Mouse (Mus musculus) myocyte (in vitro differentiated cells): Measurements from ENCODE around the gene Cers6. TPM values are rescaled to one million over a fixed set of nuclear protein-coding genes. Genes with fewer than 3 reads are reported as not detected.

Source experiments
- H3K27me3 ChIP-seq: one replicate; pipeline ENCODE4 v1.6.1; 2011; ENCODE audit not compliant: control insufficient read depth, insufficient read depth, insufficient read length
- H3K36me3 ChIP-seq: one replicate; pipeline ENCODE4 v1.6.1; 2011; ENCODE audit not compliant: control insufficient read depth, insufficient read depth
- H3K4me2 ChIP-seq: one replicate; pipeline ENCODE4 v1.6.1; 2011; ENCODE audit warnings: low read depth, control low read depth
- H3K4me3 ChIP-seq: one replicate; pipeline ENCODE4 v1.5.1; 2011; ENCODE audit warnings: mild to moderate bottlenecking, control low read depth, moderate library complexity
- H3K79me2 ChIP-seq: one replicate; pipeline ENCODE4 v1.6.1; 2011; ENCODE audit not compliant: control insufficient read depth, insufficient read depth
- H3ac ChIP-seq: one replicate; pipeline ENCODE4 v1.6.1; 2011; ENCODE audit not compliant: control insufficient read depth, insufficient read length
- CEBPB ChIP-seq: IDR thresholded peaks from 2 replicates; pipeline ENCODE4 v1.6.1; 2011; ENCODE audit warnings: mild to moderate bottlenecking, moderate library complexity; ENCODE audit not compliant: poor library complexity, insufficient read depth, severe bottlenecking
- E2F4 ChIP-seq: IDR thresholded peaks from one replicate; pipeline ENCODE4 v1.6.1; 2011; ENCODE audit warnings: mild to moderate bottlenecking, control low read depth, moderate library complexity; ENCODE audit not compliant: insufficient read depth
- MAX ChIP-seq: IDR thresholded peaks from one replicate; pipeline ENCODE4 v1.6.1; 2011; ENCODE audit warnings: low read depth, mild to moderate bottlenecking, control low read depth
- MYOD1 ChIP-seq, 3 experiments: IDR thresholded peaks; one replicate each; pipeline ENCODE4 v1.6.1; 2011; ENCODE audit warnings: control low read depth in 2 of 3, low read depth in 2 of 3, mild to moderate bottlenecking in 2 of 3, moderate library complexity in 1 of 3; ENCODE audit not compliant: insufficient read length in 2 of 3, control insufficient read depth in 1 of 3
- MYOG ChIP-seq, 3 experiments: IDR thresholded peaks; one replicate each; pipeline ENCODE4 v1.6.1; 2011; ENCODE audit warnings: control low read depth in 2 of 3, low read depth in 2 of 3, mild to moderate bottlenecking in 2 of 3; ENCODE audit not compliant: insufficient read length in 2 of 3, control insufficient read depth in 1 of 3, insufficient read depth in 1 of 3
- POLR2A ChIP-seq: IDR thresholded peaks from one replicate; pipeline ENCODE4 v1.6.1; 2011; ENCODE audit warnings: low read depth, mild to moderate bottlenecking, control low read depth, moderate library complexity; ENCODE audit not compliant: insufficient read length
- POLR2AphosphoS2 ChIP-seq: IDR thresholded peaks from one replicate; pipeline ENCODE4 v1.6.1; 2011; ENCODE audit warnings: low read depth, control low read depth; ENCODE audit not compliant: insufficient read length
- REST ChIP-seq: IDR thresholded peaks from one replicate; pipeline ENCODE4 v1.6.1; 2011; ENCODE audit warnings: mild to moderate bottlenecking, control low read depth, moderate library complexity; ENCODE audit not compliant: insufficient read depth, insufficient read length
- SRF ChIP-seq: IDR thresholded peaks from one replicate; pipeline ENCODE4 v1.6.1; 2011; ENCODE audit warnings: low read depth; ENCODE audit not compliant: control insufficient read depth, insufficient read length
- TCF12 ChIP-seq: IDR thresholded peaks from one replicate; pipeline ENCODE4 v1.6.1; 2011; ENCODE audit warnings: mild to moderate bottlenecking, control low read depth; ENCODE audit not compliant: poor library complexity, insufficient read depth, severe bottlenecking
- TCF3 ChIP-seq: IDR thresholded peaks from one replicate; pipeline ENCODE4 v1.6.1; 2011; ENCODE audit warnings: low read depth, control low read depth; ENCODE audit not compliant: insufficient read length
- USF1 ChIP-seq: IDR thresholded peaks from one replicate; pipeline ENCODE4 v1.6.1; 2011; ENCODE audit warnings: low read depth, mild to moderate bottlenecking, control low read depth, moderate library complexity
- polyA plus RNA-seq: library from polyadenylated mRNA; unstranded; fragments of >200 nt; fragmentation: generic; extraction: Trizol; gene quantifications from one replicate; pipeline ENCODE4 v1.2.1, GENCODE M21; 2012; ENCODE audit warnings: missing spikeins

Cers6 gene
- polyA plus RNA-seq, 1 experiment = 16.5 TPM

DNA sequence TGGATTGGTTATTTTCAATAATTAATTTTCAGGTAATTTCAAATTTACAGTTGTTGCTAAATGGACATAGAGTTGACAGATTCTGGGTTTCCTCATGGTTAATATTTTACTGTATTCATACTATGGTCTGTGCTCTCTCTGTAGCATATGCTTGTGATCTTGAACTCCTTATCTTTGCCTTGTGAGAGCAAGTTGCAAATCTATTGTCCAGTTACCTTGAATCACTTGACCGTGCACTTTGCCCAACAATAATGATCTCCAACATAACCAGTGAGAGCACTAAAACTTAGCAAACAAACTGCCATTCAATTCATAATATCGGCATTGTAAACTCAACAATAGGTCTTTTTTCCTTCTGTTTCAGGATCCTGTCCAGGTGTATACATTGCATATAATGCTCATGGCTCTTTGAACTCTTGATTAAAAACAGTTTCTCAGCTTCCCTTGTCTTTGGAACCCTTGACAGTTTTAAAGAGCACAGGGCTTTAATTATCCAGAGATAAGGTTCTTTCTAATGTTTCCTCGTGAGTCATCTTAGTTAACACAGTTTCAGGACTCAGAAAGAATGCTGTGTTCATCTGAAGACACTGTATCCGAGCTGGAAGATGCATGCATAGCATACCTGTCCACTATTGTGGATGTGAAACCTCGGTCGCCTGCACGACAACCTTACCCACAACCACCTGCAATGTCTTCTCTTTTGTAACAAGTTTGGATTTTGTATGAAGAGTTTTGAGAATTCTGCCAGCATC lies 38.7 kb downstream of the Cers6 start:
- Histone ChIP-seq H3ac (no peak overlapping the region), H3K27me3 (no peaks in the 10 kb centered on the region), H3K79me2 (peaks cover 73% of the 10 kb centered on the region), H3K36me3 (peaks cover 8% of the 10 kb centered on the region), H3K4me2 (no peak overlapping the region), H3K4me3 (no peak overlapping the region)
- TF ChIP-seq MYOG (IDR thresholded peaks at IDR 0.05; ENCODE audit: control insufficient read depth in 1 of 3, insufficient read depth in 1 of 3, insufficient read length in 2 of 3, low read depth in 2 of 3) = no peak
- no peak for TF ChIP-seq MAX
- no peak for TF ChIP-seq REST
- no peak for TF ChIP-seq SRF
- TF ChIP-seq USF1 = no peak
- no peak for TF ChIP-seq POLR2A
- no peak for TF ChIP-seq MYOD1 (IDR thresholded peaks at IDR 0.05; ENCODE audit: control insufficient read depth in 1 of 3, insufficient read length in 2 of 3, low read depth in 2 of 3)
- no peak for TF ChIP-seq POLR2AphosphoS2
- no peak for TF ChIP-seq E2F4
- no peak for TF ChIP-seq TCF3
- TF ChIP-seq CEBPB = no peak
- no peak for TF ChIP-seq TCF12

DNA sequence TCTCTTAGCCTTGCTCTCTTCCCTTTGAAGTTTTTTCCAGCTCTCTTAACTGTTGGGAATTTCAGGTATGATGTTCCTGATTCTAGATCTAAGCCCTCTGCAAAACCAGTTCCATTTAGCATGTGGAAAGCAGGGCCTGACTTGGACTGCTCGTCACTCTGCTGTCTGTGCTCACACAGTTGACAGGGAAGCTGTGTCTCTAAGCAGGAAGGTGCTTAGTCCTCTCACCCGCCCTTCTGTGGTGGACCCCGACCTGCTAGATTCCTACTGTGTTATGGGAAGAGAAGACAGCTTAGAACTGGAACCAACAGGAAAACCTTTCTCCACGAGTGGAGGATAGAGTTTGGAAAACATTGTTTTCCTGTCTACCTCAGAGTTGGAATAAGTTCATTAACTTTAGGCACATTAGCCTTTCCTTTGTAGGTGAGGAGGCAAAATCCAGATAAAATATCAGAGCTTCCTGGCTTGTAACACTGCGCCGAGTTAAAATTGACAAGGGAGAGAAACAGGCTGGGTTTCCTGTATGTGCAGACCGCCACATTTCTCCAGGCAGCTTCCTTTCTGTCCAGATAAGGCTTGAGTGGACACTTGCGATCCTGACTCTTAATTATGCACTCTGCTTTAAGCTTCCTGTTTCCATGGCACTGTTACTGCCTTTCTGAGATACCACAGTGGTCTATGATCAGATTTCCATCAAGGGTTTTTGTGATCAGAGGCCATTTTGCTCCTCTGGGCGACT lies 39.6 kb downstream of the Cers6 start:
- peaks cover 74% of the 10 kb centered on the region for H3K79me2 ChIP-seq
- no peak overlapping the region for H3K4me3 ChIP-seq
- no peak overlapping the region for H3ac ChIP-seq
- no peaks in the 10 kb centered on the region for H3K27me3 ChIP-seq
- H3K36me3 ChIP-seq = peaks cover 8% of the 10 kb centered on the region
- no peak overlapping the region for H3K4me2 ChIP-seq
- TF ChIP-seq REST (no peak), POLR2A (no peak), TCF12 (no peak), SRF (no peak), USF1 (no peak), MAX (no peak), MYOG (IDR thresholded peaks at IDR 0.05; ENCODE audit: control insufficient read depth in 1 of 3, insufficient read depth in 1 of 3, insufficient read length in 2 of 3, low read depth in 2 of 3) (no peak), E2F4 (no peak), POLR2AphosphoS2 (no peak)

DNA sequence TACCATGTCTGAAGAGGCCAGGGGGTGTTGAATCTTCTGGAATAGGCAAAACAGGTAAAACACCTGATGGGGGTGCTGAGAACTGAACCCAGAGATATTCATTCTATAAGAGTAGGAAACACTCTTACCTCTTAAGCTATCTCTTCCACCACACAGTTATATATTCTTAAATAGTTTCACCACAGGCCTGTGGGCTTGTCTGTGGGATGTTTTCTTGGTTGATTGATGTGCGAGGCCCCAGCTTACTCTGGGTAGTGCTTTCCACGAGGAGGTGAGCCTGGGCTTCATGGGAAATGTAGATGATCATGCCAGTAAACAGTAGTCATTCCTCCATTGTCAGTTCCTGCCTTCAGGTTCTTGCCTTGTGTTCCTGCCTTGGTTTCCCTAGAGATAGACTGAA lies 40.5 kb downstream of the Cers6 start:
- Histone ChIP-seq H3K4me3 (no peak overlapping the region), H3ac (no peak overlapping the region), H3K27me3 (no peaks in the 10 kb centered on the region), H3K36me3 (peaks cover 8% of the 10 kb centered on the region), H3K79me2 (peaks cover 69% of the 10 kb centered on the region), H3K4me2 (no peak overlapping the region)
- no peak for TF ChIP-seq SRF
- TF ChIP-seq REST = no peak
- TF ChIP-seq E2F4 = no peak
- no peak for TF ChIP-seq USF1
- no peak for TF ChIP-seq CEBPB
- TF ChIP-seq MAX = no peak
- no peak for TF ChIP-seq TCF12
- TF ChIP-seq TCF3 = no peak
- TF ChIP-seq POLR2A = no peak
- no peak for TF ChIP-seq MYOD1 (IDR thresholded peaks at IDR 0.05; ENCODE audit: control insufficient read depth in 1 of 3, insufficient read length in 2 of 3, low read depth in 2 of 3)
- no peak for TF ChIP-seq POLR2AphosphoS2
- no peak for TF ChIP-seq MYOG (IDR thresholded peaks at IDR 0.05; ENCODE audit: control insufficient read depth in 1 of 3, insufficient read depth in 1 of 3, insufficient read length in 2 of 3, low read depth in 2 of 3)

DNA sequence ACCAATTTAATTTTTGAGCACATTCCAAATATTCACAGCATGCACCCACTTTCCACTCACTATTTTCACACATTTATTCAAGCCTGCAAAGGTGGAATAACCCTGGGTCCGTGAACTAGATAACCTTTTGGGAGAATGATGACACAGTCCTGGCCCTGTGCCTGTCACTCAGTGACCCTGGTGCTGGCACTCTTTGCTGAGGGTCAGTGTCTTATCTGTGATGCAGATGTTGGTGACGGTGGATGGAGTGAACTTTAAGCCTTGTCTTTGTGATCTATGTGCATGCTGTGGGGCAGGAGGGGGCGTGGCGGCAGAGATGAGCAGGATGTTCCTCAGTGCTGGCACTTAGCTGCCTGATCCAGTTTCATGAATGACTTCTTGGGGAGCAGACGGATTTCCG lies 41.3 kb downstream of the Cers6 start:
- no peak for TF ChIP-seq CEBPB
- TF ChIP-seq MYOD1 (IDR thresholded peaks at IDR 0.05; ENCODE audit: control insufficient read depth in 1 of 3, insufficient read length in 2 of 3, low read depth in 2 of 3) = no peak
- Histone ChIP-seq H3K4me2 (no peak overlapping the region), H3ac (no peak overlapping the region), H3K4me3 (no peak overlapping the region), H3K36me3 (peaks cover 8% of the 10 kb centered on the region), H3K27me3 (no peaks in the 10 kb centered on the region), H3K79me2 (peaks cover 62% of the 10 kb centered on the region)

DNA sequence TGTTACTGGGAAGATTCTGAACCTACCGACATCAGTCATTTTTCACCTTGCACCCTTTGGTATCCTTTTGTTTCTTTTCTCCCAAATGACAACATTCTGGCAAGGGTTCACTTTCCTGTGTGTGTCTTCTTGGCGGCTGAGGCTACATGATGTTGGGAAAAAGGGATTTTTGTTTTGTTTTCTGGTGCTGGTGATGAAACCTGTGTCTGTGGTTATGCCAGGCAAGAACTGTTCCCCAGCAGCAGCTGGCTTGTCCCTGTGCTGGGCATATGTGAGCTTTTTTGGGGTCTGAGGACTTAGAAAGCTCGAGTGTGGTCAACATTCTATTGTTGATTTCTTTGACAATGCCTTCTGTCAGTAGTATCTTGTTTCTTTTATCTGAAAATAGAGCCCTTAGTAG lies 45.7 kb downstream of the Cers6 start:
- Histone ChIP-seq H3ac (no peak overlapping the region), H3K4me3 (no peak overlapping the region), H3K27me3 (no peaks in the 10 kb centered on the region), H3K79me2 (peaks cover 80% of the 10 kb centered on the region), H3K4me2 (peak overlapping the region; percentile 79), H3K36me3 (peaks cover 2% of the 10 kb centered on the region)
- TF ChIP-seq MYOD1 (IDR thresholded peaks at IDR 0.05; ENCODE audit: control insufficient read depth in 1 of 3, insufficient read length in 2 of 3, low read depth in 2 of 3) (peak; percentile 32 to 87 (median 83)), MYOG (IDR thresholded peaks at IDR 0.05; ENCODE audit: control insufficient read depth in 1 of 3, insufficient read depth in 1 of 3, insufficient read length in 2 of 3, low read depth in 2 of 3) (peak; percentile 38 to 88 (median 84)), CEBPB (peak; percentile 64), REST (no peak), E2F4 (no peak), TCF12 (peak; percentile 86), TCF3 (peak; percentile 33)
